Mouse (Mus musculus) hindbrain, postnatal 0 days (tissue): ENCODE results near the gene Ptprg. TPM values are rescaled to one million over a fixed set of nuclear protein-coding genes. Genes with fewer than 3 reads are reported as not detected.

Experiments used
- ATAC-seq: fragments of 200-750 bp; cut with Nextera tagmentation; 2 replicates; pipeline ENCODE4 v1.8.0; 2017; ENCODE audit warnings: mild to moderate bottlenecking, moderate TSS enrichment, moderate library complexity
- DNase-seq: peaks from one replicate; pipeline ENCODE4 v3.0.0-alpha.2; 2015; ENCODE audit warnings: low spot score
- H3K27ac ChIP-seq: fragments of 300-500 bp; sonication (generic); 2 replicates; pipeline ENCODE4 v1.5.1; 2014; ENCODE audit warnings: mild to moderate bottlenecking
- H3K27me3 ChIP-seq: fragments of 300-500 bp; sonication (generic); 2 replicates; pipeline ENCODE4 v1.6.1; 2014; ENCODE audit warnings: low read length, mixed read lengths; ENCODE audit not compliant: insufficient read depth
- H3K36me3 ChIP-seq: fragments of 300-500 bp; sonication (generic); 2 replicates; pipeline ENCODE4 v1.6.1; 2014; ENCODE audit warnings: low read length, mixed read lengths; ENCODE audit not compliant: insufficient read depth
- H3K4me1 ChIP-seq: fragments of 300-500 bp; sonication (generic); 2 replicates; pipeline ENCODE4 v1.6.1; 2014; ENCODE audit warnings: antibody characterized with exemption, low read length, mixed read lengths; ENCODE audit not compliant: insufficient read depth
- H3K4me2 ChIP-seq: fragments of 300-500 bp; sonication (generic); 2 replicates; pipeline ENCODE4 v1.6.1; 2014; ENCODE audit warnings: low read depth, mild to moderate bottlenecking, low read length, moderate library complexity, mixed read lengths
- H3K4me3 ChIP-seq: fragments of 300-500 bp; sonication (generic); 2 replicates; pipeline ENCODE4 v1.5.1; 2014; ENCODE audit warnings: low read length
- H3K9ac ChIP-seq: fragments of 300-500 bp; sonication (generic); replicated peaks from 2 replicates; pipeline ENCODE4 v1.6.1; 2014; ENCODE audit warnings: mild to moderate bottlenecking, low read length, moderate library complexity, mixed read lengths
- H3K9me3 ChIP-seq: fragments of 300-500 bp; sonication (generic); 2 replicates; pipeline ENCODE4 v1.6.1; 2016; ENCODE audit warnings: low read length, mixed read lengths
- CTCF ChIP-seq: IDR thresholded peaks from 2 replicates; pipeline ENCODE4 v1.5.1; 2016; ENCODE audit warnings: antibody characterized with exemption, control low read depth, low read depth
- whole genome bisulfite sequencing: fragments of 180-500 bp; shearing (Covaris S2); extraction: QIAGEN DNeasy Blood & Tissue Kit; methylation state at CpG from one replicate; pipeline ENCODE4 v1.1.7; 2014; 5-methylcytosine and 5-hydroxymethylcytosine counted together
- polyA plus RNA-seq: library from polyadenylated mRNA; unstranded; fragments of >200 nt; fragmentation: Nextera tagmentation; extraction: Ambion mirVana; gene quantifications from 2 replicates; pipeline ENCODE4 v1.2.1, GENCODE M21; 2015
- total RNA-seq: library from RNA; depleted of rRNA; stranded (reverse); fragments of >200 nt; gene quantifications from 2 replicates; pipeline ENCODE4 v1.2.3, GENCODE M21; 2014

Ptprg gene
- total and polyA plus RNA-seq, 2 experiments from 2014 or later, result 33.0 to 101 TPM

DNA sequence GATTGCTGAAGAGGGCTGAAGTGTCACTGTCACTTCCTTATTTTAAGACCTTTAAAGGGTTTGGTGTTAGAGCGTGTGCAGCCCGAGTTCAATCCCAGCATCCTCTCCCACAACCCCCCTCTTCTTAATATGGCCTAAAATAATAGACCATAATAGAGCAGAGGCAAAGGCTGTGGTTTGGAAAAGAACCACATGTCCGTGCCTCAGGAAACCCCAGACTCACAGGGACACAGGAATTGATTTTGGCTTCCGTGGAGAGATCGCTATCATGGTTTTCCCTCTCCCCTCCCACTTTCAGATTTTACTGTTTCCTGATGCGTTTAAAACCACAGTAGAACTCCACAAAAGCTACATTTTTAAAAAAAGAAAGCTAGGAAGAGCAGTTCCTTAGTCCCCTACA lies 104.0 kb downstream of the Ptprg start:
- 77% methylated on average over 6 of the region's 6 CpGs for WGBS
- H3K27ac ChIP-seq, result no peak overlapping the region
- ATAC-seq, result no peak
- H3K9me3 ChIP-seq, result no peaks in the 10 kb centered on the region
- peaks cover 5% of the 10 kb centered on the region; the same call in 1 of the 2 replicates for H3K4me1 ChIP-seq
- no peak overlapping the region for H3K4me2 ChIP-seq
- no peaks in the 10 kb centered on the region for H3K36me3 ChIP-seq
- DNase-seq, result no peak
- TF ChIP-seq CTCF, result no peak
- H3K27me3 ChIP-seq, result no peaks in the 10 kb centered on the region
- no peak overlapping the region for H3K4me3 ChIP-seq
- no peak overlapping the region for H3K9ac ChIP-seq

DNA sequence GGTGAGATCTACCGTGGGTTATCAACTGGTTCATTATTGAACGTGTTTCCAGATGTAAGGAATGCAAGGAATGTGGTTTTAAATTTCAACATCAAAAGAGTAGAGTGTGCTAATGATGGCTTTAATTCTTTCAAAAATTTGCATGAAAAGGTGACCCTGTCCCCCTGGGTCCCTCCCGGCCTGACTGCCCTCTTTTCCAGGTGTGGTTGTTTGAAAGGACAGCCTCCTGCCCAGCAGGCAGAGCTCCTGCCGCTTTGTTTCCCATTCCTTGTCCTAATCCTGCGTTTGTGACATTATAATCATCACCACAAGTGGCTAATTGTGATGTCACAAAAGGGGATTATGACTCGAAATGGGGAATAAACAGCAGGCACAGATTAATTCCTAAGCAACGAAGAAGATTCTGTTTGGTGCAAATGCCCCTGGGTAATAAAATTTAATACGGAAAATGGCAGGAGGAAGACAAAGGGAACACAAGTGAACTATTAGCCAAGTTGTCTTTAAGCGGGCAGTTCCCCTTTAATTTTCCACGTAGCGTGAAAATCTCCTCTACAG lies 110.4 kb downstream of the Ptprg start:
- no peak overlapping the region for H3K4me3 ChIP-seq
- no peaks in the 10 kb centered on the region for H3K9me3 ChIP-seq
- H3K4me1 ChIP-seq, result peaks cover 10% of the 10 kb centered on the region; the same call in 1 of the 2 replicates
- no peaks in the 10 kb centered on the region for H3K27me3 ChIP-seq
- whole genome bisulfite sequencing, result 26% methylated on average over 11 of the region's 11 CpGs
- DNase-seq (peak; percentile 41), ATAC-seq (no peak)
- H3K9ac ChIP-seq, result no peak overlapping the region
- TF ChIP-seq CTCF, result no peak
- H3K27ac ChIP-seq, result 0 out of 2 replicates have a peak overlapping the region, but pooled peaks have one; percentile 5
- H3K36me3 ChIP-seq, result no peaks in the 10 kb centered on the region
- H3K4me2 ChIP-seq, result no peak overlapping the region

- TF ChIP-seq CTCF, result no peak
- peaks cover 10% of the 10 kb centered on the region; the same call in 1 of the 2 replicates for H3K4me1 ChIP-seq
- no peaks in the 10 kb centered on the region for H3K36me3 ChIP-seq
- 0 out of 2 replicates have a peak overlapping the region, but pooled peaks have one; percentile 5 for H3K27ac ChIP-seq
- H3K9ac ChIP-seq, result no peak overlapping the region
- ATAC-seq (no peak; the same call in 1 of the 2 replicates), DNase-seq (peak; percentile 39)
- H3K27me3 ChIP-seq, result no peaks in the 10 kb centered on the region
- no peak overlapping the region for H3K4me3 ChIP-seq
- H3K4me2 ChIP-seq, result no peak overlapping the region
- H3K9me3 ChIP-seq, result no peaks in the 10 kb centered on the region
- 32% methylated on average over 9 of the region's 9 CpGs for WGBS
Observed at GRCm38 (mm10) chr14:11664302-11664701, 111.0 kb downstream of the Ptprg start.

GRCm38 (mm10) chr14:11665046-11665445 lies 111.7 kb downstream of the Ptprg start:
- Histone ChIP-seq H3K27me3 (no peaks in the 10 kb centered on the region), H3K4me3 (no peak overlapping the region), H3K9me3 (no peaks in the 10 kb centered on the region), H3K4me1 (peaks cover 10% of the 10 kb centered on the region; the same call in 1 of the 2 replicates), H3K36me3 (no peaks in the 10 kb centered on the region), H3K27ac (no peak overlapping the region), H3K9ac (no peak overlapping the region), H3K4me2 (no peak overlapping the region)
- 72% methylated on average over 7 of the region's 7 CpGs for WGBS
- no peak for TF ChIP-seq CTCF
- no peak for ATAC-seq
- no peak for DNase-seq

DNA sequence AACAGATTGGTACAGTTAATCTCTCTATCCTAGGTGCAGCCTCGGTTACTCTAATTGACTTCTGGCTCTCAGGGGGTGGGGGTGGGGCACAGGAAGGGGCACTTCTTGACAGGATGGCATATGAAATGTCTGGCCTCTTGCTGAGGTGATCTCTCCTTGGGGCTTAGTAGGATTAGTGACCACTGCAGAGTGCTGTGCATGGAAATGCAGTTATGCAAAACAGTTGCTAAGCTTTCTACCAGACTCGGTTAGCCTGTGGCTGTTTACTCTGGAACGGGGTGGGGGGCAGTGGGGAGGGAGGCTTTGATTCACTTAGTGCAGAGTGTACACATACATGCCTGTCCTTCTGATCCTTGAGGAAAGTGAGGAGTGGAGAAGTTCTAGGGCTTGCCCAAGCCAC lies 114.4 kb downstream of the Ptprg start:
- ATAC-seq (0 out of 2 replicates have a peak, but pooled peaks have one; percentile 24), DNase-seq (no peak)
- H3K9ac ChIP-seq, result no peak overlapping the region
- 25% methylated on average over 3 of the region's 3 CpGs for WGBS
- no peak overlapping the region for H3K4me3 ChIP-seq
- H3K27me3 ChIP-seq, result no peaks in the 10 kb centered on the region
- H3K9me3 ChIP-seq, result no peaks in the 10 kb centered on the region
- no peak overlapping the region for H3K4me2 ChIP-seq
- TF ChIP-seq CTCF, result no peak
- no peaks in the 10 kb centered on the region for H3K36me3 ChIP-seq
- H3K27ac ChIP-seq, result no peak overlapping the region
- peaks cover 26% of the 10 kb centered on the region for H3K4me1 ChIP-seq

GRCm38 (mm10) chr14:11670847-11671246 lies 117.5 kb downstream of the Ptprg start:
- H3K4me3 ChIP-seq, result no peak overlapping the region
- ATAC-seq, result peak; percentile 12; the same call in 1 of the 2 replicates
- peaks cover 21% of the 10 kb centered on the region; the same call in 1 of the 2 replicates for H3K4me1 ChIP-seq
- 0 out of 2 replicates have a peak overlapping the region, but pooled peaks have one; percentile 15 for H3K27ac ChIP-seq
- 3% methylated on average over 6 of the region's 6 CpGs for WGBS
- peak; percentile 43 for DNase-seq
- H3K9ac ChIP-seq, result no peak overlapping the region
- no peak for TF ChIP-seq CTCF
- no peaks in the 10 kb centered on the region for H3K9me3 ChIP-seq
- H3K4me2 ChIP-seq, result peak overlapping the region; percentile 34; the same call in 1 of the 2 replicates
- no peaks in the 10 kb centered on the region for H3K36me3 ChIP-seq
- no peaks in the 10 kb centered on the region for H3K27me3 ChIP-seq

GRCm38 (mm10) chr14:11672981-11673547 lies 119.7 kb downstream of the Ptprg start:
- H3K4me2 ChIP-seq, result no peak overlapping the region
- no peaks in the 10 kb centered on the region for H3K36me3 ChIP-seq
- peak overlapping the region; percentile 36; the same call in 1 of the 2 replicates for H3K27ac ChIP-seq
- peak; percentile 69 for DNase-seq
- peak; percentile 68 for ATAC-seq
- 58% methylated on average over 3 of the region's 3 CpGs for WGBS
- no peak overlapping the region for H3K4me3 ChIP-seq
- peaks cover 15% of the 10 kb centered on the region; the same call in 1 of the 2 replicates for H3K4me1 ChIP-seq
- TF ChIP-seq CTCF, result no peak
- H3K9me3 ChIP-seq, result no peaks in the 10 kb centered on the region
- no peaks in the 10 kb centered on the region for H3K27me3 ChIP-seq
- no peak overlapping the region for H3K9ac ChIP-seq
